Mouse (Mus musculus): ENCODE measurements around the gene Mdga1.

- TF ChIP-seq CTCF (IDR thresholded peaks at IDR 0.05; ENCODE audit: low read depth) (no peak), EP300 (IDR thresholded peaks at IDR 0.05; ENCODE audit: low read depth) (no peak)
These were observed 85.3 kb downstream of the Mdga1 start for GRCm38 (mm10) chr17:29884596-29884995.
